Mouse (Mus musculus): ENCODE results near the gene Il17c. TPM values are rescaled to one million over a fixed set of nuclear protein-coding genes. Genes with fewer than 3 reads are reported as not detected.
A peak's percentile ranks its signal among the peaks of the same experiment; 100 is the strongest.

Gene Il17c
- total RNA-seq, 2 experiments from 2014 or later = not detected

- peak; percentile 23 for DNase-seq
- intact Hi-C loops (cut with DNase I; ENCODE audit: low total_unique reads) = no loop called here
These were observed 29.4 kb downstream of the Il17c start for GRCm38 (mm10) chr8:122451161-122451703.

- intact Hi-C loops (cut with DNase I; ENCODE audit: low total_unique reads) = no loop called here
- DNase-seq = peak; percentile 18
These were observed 30.3 kb downstream of the Il17c start for GRCm38 (mm10) chr8:122452154-122452553.

- intact Hi-C loops (cut with DNase I; ENCODE audit: low total_unique reads) = no loop called here
- no peak for DNase-seq
These were observed 32.6 kb downstream of the Il17c start for GRCm38 (mm10) chr8:122454409-122454808.

- intact Hi-C loops (cut with DNase I; ENCODE audit: low total_unique reads) = no loop called here
- DNase-seq = no peak
These were observed 35.4 kb downstream of the Il17c start for GRCm38 (mm10) chr8:122457171-122457570.

GRCm38 (mm10) chr8:122459218-122459900 lies 37.5 kb downstream of the Il17c start:
- intact Hi-C loops (cut with DNase I; ENCODE audit: low total_unique reads) = no loop called here
- DNase-seq = no peak

GRCm38 (mm10) chr8:122459990-122460389 lies 38.2 kb downstream of the Il17c start:
- intact Hi-C loops (cut with DNase I; ENCODE audit: low total_unique reads) = no loop called here
- no peak for DNase-seq

- intact Hi-C loops (cut with DNase I; ENCODE audit: low total_unique reads) = no loop called here
- DNase-seq = peak; percentile 67
These were observed 39.0 kb downstream of the Il17c start, which contains the start of gene Snai3 for GRCm38 (mm10) chr8:122460524-122461472. Gene Snai3, minus strand, starts transcription at chr8:122460733.

GRCm38 (mm10) chr8:122461473-122462148 lies 39.8 kb downstream of the Il17c start:
- intact Hi-C loops (cut with DNase I; ENCODE audit: low total_unique reads) = no loop called here
- DNase-seq = no peak

- no peak for DNase-seq
- intact Hi-C loops (cut with DNase I; ENCODE audit: low total_unique reads) = no loop called here
These were observed 40.7 kb downstream of the Il17c start for GRCm38 (mm10) chr8:122462510-122462909.

GRCm38 (mm10) chr8:122463651-122464640 lies 42.1 kb downstream of the Il17c start:
- no peak for DNase-seq
- intact Hi-C loops (cut with DNase I; ENCODE audit: low total_unique reads) = no loop called here

- intact Hi-C loops (cut with DNase I; ENCODE audit: low total_unique reads) = no loop called here
- no peak for DNase-seq
These were observed 43.2 kb downstream of the Il17c start for GRCm38 (mm10) chr8:122464985-122465384.

GRCm38 (mm10) chr8:122467816-122468215 lies 46.0 kb downstream of the Il17c start:
- no peak for DNase-seq
- intact Hi-C loops (cut with DNase I; ENCODE audit: low total_unique reads) = no loop called here

GRCm38 (mm10) chr8:122469407-122469806 lies 47.6 kb downstream of the Il17c start:
- no peak for DNase-seq
- intact Hi-C loops (cut with DNase I; ENCODE audit: low total_unique reads) = no loop called here

GRCm38 (mm10) chr8:122469965-122470364 lies 48.1 kb downstream of the Il17c start:
- intact Hi-C loops (cut with DNase I; ENCODE audit: low total_unique reads) = no loop called here
- no peak for DNase-seq

- intact Hi-C loops (cut with DNase I; ENCODE audit: low total_unique reads) = no loop called here
- no peak for DNase-seq
These were observed 48.9 kb downstream of the Il17c start for GRCm38 (mm10) chr8:122470691-122471090.

Measured in gastrocnemius, postnatal 14 days (tissue).